Mouse (Mus musculus): ENCODE measurements at regions not wholly inside any gene's neighbourhood (a gene's known extent, or its start where the extent isn't known, plus 50 kb on each side); places are given as distances from the start of the nearest gene placed in this dataset.

DNA sequence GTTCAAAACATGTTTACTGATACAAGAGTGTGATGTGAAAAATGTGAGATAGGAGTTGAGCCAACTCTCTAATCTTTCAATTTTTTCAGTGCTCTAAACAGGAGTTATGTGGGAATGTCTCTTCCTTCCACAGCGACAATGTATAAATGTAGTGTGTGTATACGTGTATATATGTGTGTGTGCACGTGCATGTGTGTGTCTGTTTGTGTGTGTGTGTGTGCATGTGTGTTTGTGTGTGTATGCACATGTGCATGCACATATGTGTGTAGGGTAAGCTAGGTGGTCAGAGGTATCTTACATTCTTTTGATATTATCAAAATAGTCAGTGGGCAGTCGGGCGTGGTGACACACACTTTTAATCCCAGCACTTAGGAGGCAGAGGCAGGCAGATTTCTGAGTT lies 511.2 kb upstream of the Zic4 start:
- Histone ChIP-seq H3K27me3 (replicated peaks; ENCODE audit: insufficient read depth, low read length) (no peaks in the 10 kb centered on the region), H3K4me1 (ENCODE audit: insufficient read depth, low read depth, low read length) (no peaks in the 10 kb centered on the region), H3K36me3 (ENCODE audit: insufficient read depth, low read length) (no peaks in the 10 kb centered on the region), H3K9ac (replicated peaks; ENCODE audit: low read depth) (no peak overlapping the region), H3K4me3 (ENCODE audit: low read depth, low read length) (no peak overlapping the region), H3K27ac (ENCODE audit: low read length) (no peak overlapping the region), H3K9me3 (ENCODE audit: low read length) (no peaks in the 10 kb centered on the region), H3K4me2 (replicated peaks; ENCODE audit: low read depth, low read length) (no peak overlapping the region)
- 82% methylated on average over 5 of the region's 5 CpGs for WGBS
- no peak for DNase-seq (ENCODE audit: low spot score)
- TF ChIP-seq EP300 (IDR thresholded peaks at IDR 0.05): no peak
- ATAC-seq: no peak

DNA sequence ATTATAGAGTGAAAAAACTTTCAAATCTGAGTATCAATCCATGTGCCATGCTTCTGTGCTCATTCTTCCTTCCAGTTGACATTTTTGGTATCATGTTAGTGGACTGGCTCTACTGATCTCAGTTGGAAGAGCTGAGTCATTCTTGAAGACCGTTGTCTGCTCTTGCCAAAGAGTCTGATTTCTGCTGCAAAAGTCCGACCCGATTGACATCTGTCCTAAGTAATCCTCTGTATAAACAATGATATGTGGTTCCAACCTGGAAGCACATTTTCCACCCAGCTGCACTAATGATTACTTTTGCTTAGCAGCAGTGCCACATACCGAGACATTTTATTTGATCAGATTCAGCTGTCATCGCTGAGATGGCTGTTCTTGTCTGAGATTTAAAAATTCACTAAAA lies 490.6 kb upstream of the Zic4 start:
- Histone ChIP-seq H3K9me3 (ENCODE audit: low read length) (no peaks in the 10 kb centered on the region), H3K4me2 (replicated peaks; ENCODE audit: low read depth, low read length) (no peak overlapping the region), H3K27ac (ENCODE audit: low read length) (no peak overlapping the region), H3K27me3 (replicated peaks; ENCODE audit: insufficient read depth, low read length) (no peaks in the 10 kb centered on the region), H3K36me3 (ENCODE audit: insufficient read depth, low read length) (no peaks in the 10 kb centered on the region), H3K4me3 (ENCODE audit: low read depth, low read length) (no peak overlapping the region), H3K4me1 (ENCODE audit: insufficient read depth, low read depth, low read length) (no peaks in the 10 kb centered on the region), H3K9ac (replicated peaks; ENCODE audit: low read depth) (no peak overlapping the region)
- TF ChIP-seq EP300 (IDR thresholded peaks at IDR 0.05) (no peak), CTCF (IDR thresholded peaks at IDR 0.05) (no peak)
- WGBS: 74% methylated on average over 5 of the region's 5 CpGs
- ATAC-seq (no peak), DNase-seq (ENCODE audit: low spot score) (no peak)

DNA sequence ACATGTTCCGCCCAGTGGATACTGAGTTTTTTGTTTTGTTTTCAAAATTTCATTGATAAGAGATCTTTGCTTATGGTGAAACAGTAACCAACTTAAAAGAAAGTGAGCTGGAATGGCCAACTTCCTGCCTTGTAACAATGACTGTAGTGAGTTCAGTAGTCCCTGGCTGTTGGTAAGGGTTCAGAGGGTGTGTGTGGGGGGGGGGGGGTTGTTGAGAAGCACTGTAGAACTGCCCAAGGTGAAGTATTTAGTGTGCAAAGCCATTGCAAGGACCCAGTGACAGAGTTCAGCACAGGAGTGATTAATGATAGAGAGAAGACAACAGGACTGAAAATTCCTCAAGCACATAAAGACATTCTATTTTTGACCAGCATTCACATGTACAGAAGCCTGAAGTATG lies 477.7 kb upstream of the Zic4 start:
- Histone ChIP-seq H3K9ac (replicated peaks; ENCODE audit: low read depth) (no peak overlapping the region), H3K9me3 (ENCODE audit: low read length) (no peaks in the 10 kb centered on the region), H3K4me1 (ENCODE audit: insufficient read depth, low read depth, low read length) (no peaks in the 10 kb centered on the region), H3K36me3 (ENCODE audit: insufficient read depth, low read length) (no peaks in the 10 kb centered on the region), H3K27me3 (replicated peaks; ENCODE audit: insufficient read depth, low read length) (no peaks in the 10 kb centered on the region), H3K27ac (ENCODE audit: low read length) (no peak overlapping the region), H3K4me3 (ENCODE audit: low read depth, low read length) (no peak overlapping the region), H3K4me2 (replicated peaks; ENCODE audit: low read depth, low read length) (no peak overlapping the region)
- WGBS: 81% methylated on average over 1 of the region's 1 CpGs
- ATAC-seq (no peak), DNase-seq (ENCODE audit: low spot score) (no peak)
- TF ChIP-seq EP300 (IDR thresholded peaks at IDR 0.05) (no peak), CTCF (IDR thresholded peaks at IDR 0.05) (no peak)

DNA sequence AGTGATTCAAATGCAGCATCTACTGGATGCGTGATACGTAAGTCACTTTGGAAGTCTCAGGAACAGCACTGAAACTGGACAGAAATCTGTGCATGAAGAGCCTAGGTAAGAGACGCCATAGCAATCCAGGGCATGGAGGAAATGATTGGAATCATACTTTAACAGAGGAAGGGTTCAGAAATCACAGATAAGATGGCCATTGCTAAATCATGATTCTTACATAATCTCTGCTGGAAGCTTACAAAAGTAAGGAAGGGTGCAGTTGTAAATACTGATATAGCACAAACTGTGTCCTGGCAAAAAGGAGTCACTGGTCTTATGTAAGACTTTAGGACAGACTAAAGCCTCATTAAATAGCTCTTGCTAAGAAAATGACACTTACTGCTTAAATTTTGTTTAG lies 474.8 kb upstream of the Zic4 start:
- no peak overlapping the region for H3K4me3 ChIP-seq (ENCODE audit: low read depth, low read length)
- H3K9me3 ChIP-seq (ENCODE audit: low read length): no peaks in the 10 kb centered on the region
- H3K4me1 ChIP-seq (ENCODE audit: insufficient read depth, low read depth, low read length): no peaks in the 10 kb centered on the region
- H3K36me3 ChIP-seq (ENCODE audit: insufficient read depth, low read length): no peaks in the 10 kb centered on the region
- ATAC-seq: no peak
- TF ChIP-seq EP300 (IDR thresholded peaks at IDR 0.05): no peak
- no peak overlapping the region for H3K9ac ChIP-seq (replicated peaks; ENCODE audit: low read depth)
- DNase-seq (ENCODE audit: low spot score): no peak
- 89% methylated on average over 3 of the region's 3 CpGs for WGBS
- no peak overlapping the region for H3K4me2 ChIP-seq (replicated peaks; ENCODE audit: low read depth, low read length)
- no peaks in the 10 kb centered on the region for H3K27me3 ChIP-seq (replicated peaks; ENCODE audit: insufficient read depth, low read length)
- H3K27ac ChIP-seq (ENCODE audit: low read length): no peak overlapping the region

DNA sequence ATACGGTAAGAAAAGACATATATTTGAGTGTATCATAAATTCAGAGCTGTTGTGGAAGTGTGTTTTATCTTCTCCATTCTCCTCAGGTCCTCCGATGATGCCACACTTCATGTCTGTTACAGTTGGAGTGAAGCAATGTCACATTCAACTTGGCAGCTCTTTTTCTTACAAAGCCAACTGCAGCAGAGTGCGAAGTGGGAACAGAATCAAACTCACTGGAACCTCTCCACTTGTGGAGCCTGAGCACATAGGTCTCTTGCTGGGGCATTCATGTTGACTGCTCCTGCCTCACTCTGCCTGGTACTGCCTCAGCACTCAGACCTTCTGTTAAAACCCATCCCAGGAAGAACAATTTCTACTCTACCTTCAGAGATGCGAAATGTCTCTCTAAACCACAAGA lies 471.4 kb upstream of the Zic4 start:
- no peak for TF ChIP-seq CTCF (IDR thresholded peaks at IDR 0.05)
- TF ChIP-seq EP300 (IDR thresholded peaks at IDR 0.05): no peak
- no peak for ATAC-seq
- H3K4me3 ChIP-seq (ENCODE audit: low read depth, low read length): no peak overlapping the region
- H3K36me3 ChIP-seq (ENCODE audit: insufficient read depth, low read length): no peaks in the 10 kb centered on the region
- no peak overlapping the region for H3K4me2 ChIP-seq (replicated peaks; ENCODE audit: low read depth, low read length)
- no peak overlapping the region for H3K9ac ChIP-seq (replicated peaks; ENCODE audit: low read depth)
- H3K27ac ChIP-seq (ENCODE audit: low read length): no peak overlapping the region
- no peak for DNase-seq (ENCODE audit: low spot score)
- H3K27me3 ChIP-seq (replicated peaks; ENCODE audit: insufficient read depth, low read length): no peaks in the 10 kb centered on the region
- 80% methylated on average over 4 of the region's 4 CpGs for WGBS
- no peaks in the 10 kb centered on the region for H3K4me1 ChIP-seq (ENCODE audit: insufficient read depth, low read depth, low read length)
- H3K9me3 ChIP-seq (ENCODE audit: low read length): no peaks in the 10 kb centered on the region

DNA sequence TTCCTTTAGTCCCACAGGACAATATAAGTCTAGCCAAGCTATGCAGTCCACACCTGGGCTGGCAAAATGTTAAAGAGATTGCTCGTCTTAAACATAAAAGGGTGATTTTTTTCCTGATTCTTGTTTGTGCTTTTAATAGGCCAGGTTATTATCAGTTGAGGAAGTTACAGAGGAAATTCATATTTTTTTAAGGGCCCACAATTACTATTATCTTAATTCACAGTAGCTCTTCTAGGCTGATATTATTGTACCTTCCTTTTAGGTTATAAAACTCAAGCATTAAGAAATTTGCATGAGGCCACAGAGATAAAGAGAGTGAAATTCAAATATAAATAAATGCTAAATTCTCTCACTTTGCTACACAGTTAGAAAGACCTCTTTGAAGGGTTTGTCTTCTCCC lies 469.4 kb upstream of the Zic4 start:
- no peaks in the 10 kb centered on the region for H3K27me3 ChIP-seq (replicated peaks; ENCODE audit: insufficient read depth, low read length)
- H3K9me3 ChIP-seq (ENCODE audit: low read length): no peaks in the 10 kb centered on the region

DNA sequence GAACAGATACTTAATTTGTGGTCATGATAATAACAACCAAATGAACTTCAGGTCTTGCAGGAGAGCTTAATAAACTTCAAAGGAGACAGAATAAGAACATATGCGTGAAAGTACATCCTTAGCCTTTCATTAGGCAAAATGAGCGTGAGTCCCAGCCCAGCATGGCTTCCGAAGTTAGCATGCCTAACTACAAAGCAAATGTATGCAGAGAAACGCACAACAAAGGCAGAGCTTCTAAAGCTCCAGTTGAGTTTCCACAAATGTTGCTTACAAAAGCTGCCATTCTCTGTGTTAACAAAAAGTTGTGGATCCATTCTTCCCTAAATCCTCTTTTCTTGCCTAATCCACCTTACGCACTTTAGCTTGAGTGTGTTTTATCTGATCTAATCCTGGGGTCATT lies 458.7 kb upstream of the Zic4 start:
- H3K4me1 ChIP-seq (ENCODE audit: insufficient read depth, low read depth, low read length): no peaks in the 10 kb centered on the region
- H3K9ac ChIP-seq (replicated peaks; ENCODE audit: low read depth): no peak overlapping the region
- H3K27me3 ChIP-seq (replicated peaks; ENCODE audit: insufficient read depth, low read length): no peaks in the 10 kb centered on the region
- no peak overlapping the region for H3K4me2 ChIP-seq (replicated peaks; ENCODE audit: low read depth, low read length)
- no peak overlapping the region for H3K4me3 ChIP-seq (ENCODE audit: low read depth, low read length)
- no peaks in the 10 kb centered on the region for H3K36me3 ChIP-seq (ENCODE audit: insufficient read depth, low read length)
- H3K27ac ChIP-seq (ENCODE audit: low read length): no peak overlapping the region
- TF ChIP-seq EP300 (IDR thresholded peaks at IDR 0.05): no peak
- no peak for TF ChIP-seq CTCF (IDR thresholded peaks at IDR 0.05)
- DNase-seq (ENCODE audit: low spot score) (no peak), ATAC-seq (no peak)
- WGBS: 29% methylated on average over 5 of the region's 5 CpGs
- H3K9me3 ChIP-seq (ENCODE audit: low read length): no peaks in the 10 kb centered on the region

More for the DNA sequence above, 469.4 kb upstream of the Zic4 start:
- no peak overlapping the region for H3K9ac ChIP-seq (replicated peaks; ENCODE audit: low read depth)
- no peaks in the 10 kb centered on the region for H3K36me3 ChIP-seq (ENCODE audit: insufficient read depth, low read length)
- no peak overlapping the region for H3K4me2 ChIP-seq (replicated peaks; ENCODE audit: low read depth, low read length)
- ATAC-seq: no peak
- H3K4me1 ChIP-seq (ENCODE audit: insufficient read depth, low read depth, low read length): no peaks in the 10 kb centered on the region
- no peak overlapping the region for H3K4me3 ChIP-seq (ENCODE audit: low read depth, low read length)
- no peak for DNase-seq (ENCODE audit: low spot score)
- TF ChIP-seq CTCF (IDR thresholded peaks at IDR 0.05): no peak
- TF ChIP-seq EP300 (IDR thresholded peaks at IDR 0.05): no peak
- no peak overlapping the region for H3K27ac ChIP-seq (ENCODE audit: low read length)
- WGBS: 55% methylated on average over 1 of the region's 1 CpGs
